Mouse (Mus musculus) heart, adult 8-10 months (tissue): ENCODE data around the gene Zdhhc21. TPM values are rescaled to one million over a fixed set of nuclear protein-coding genes. Genes with fewer than 3 reads are reported as not detected.

Experiments
- DNase-seq: peaks from one replicate; pipeline ENCODE4 v3.0.0; 2022; ENCODE audit warnings: low spot score
- total RNA-seq, 4 experiments: library from RNA; stranded (reverse); gene quantifications; 2 replicates each; pipeline ENCODE4 v1.2.4; 2022

Gene Zdhhc21
- total RNA-seq, 4 experiments from 2014 or later = 9.2 to 12.5 (median 11.1) TPM

GRCm38 (mm10) chr4:82765513-82766216 lies 94.1 kb downstream of the Zdhhc21 start:
- no peak for DNase-seq

GRCm38 (mm10) chr4:82763586-82763985 lies 96.2 kb downstream of the Zdhhc21 start:
- no peak for DNase-seq

GRCm38 (mm10) chr4:82762430-82763119 lies 97.2 kb downstream of the Zdhhc21 start:
- DNase-seq = no peak

GRCm38 (mm10) chr4:82756295-82756626 lies 103.5 kb downstream of the Zdhhc21 start:
- no peak for DNase-seq

- DNase-seq = no peak
Observed at GRCm38 (mm10) chr4:82755616-82756294, 104.0 kb downstream of the Zdhhc21 start.

Other genes with a start within 250 kb of the Zdhhc21 start
- 100 to 1,000 TPM; 115 to 138 (median 131) TPM for gene Nfib, start 154.2 kb downstream of the Zdhhc21 start, total RNA-seq
- gene Cer1, start 25.2 kb upstream of the Zdhhc21 start, total RNA-seq = not detected
- gene Frem1, start 192.4 kb upstream of the Zdhhc21 start, total RNA-seq = under 1 TPM; 0.14 to 0.44 (median 0.17) TPM